Mouse (Mus musculus) NIH3T3 (cell line): ENCODE data around the gene Oip5.
A peak's percentile ranks its signal among the peaks of the same experiment; 100 is the strongest.
"Not testable (repeated sequence)": the region's sequence is repeated elsewhere in the genome, so short reads cannot be mapped to it uniquely, and the experiment has no call there.

Source experiments
- DNase-seq: peaks from one replicate; pipeline ENCODE4 v3.0.0-alpha.2; 2012; ENCODE audit warnings: low read depth

Gene Oip5

GRCm38 (mm10) chr2:119618199-119618982 is at the start of gene Oip5, which contains the start of gene Nusap1:
Gene Oip5, minus strand, starts transcription at chr2:119618469.
Gene Nusap1, plus strand, starts transcription at chr2:119618298.
- DNase-seq = peak; percentile 97

GRCm38 (mm10) chr2:119665744-119666143 is 47.5 kb upstream of the Oip5 start:
- DNase-seq = not testable (repeated sequence)

- DNase-seq = peak; percentile 91
Measured at GRCm38 (mm10) chr2:119662220-119663182, 44.2 kb upstream of the Oip5 start, which contains the start of gene Ndufaf1. Gene Ndufaf1, minus strand, starts transcription at chr2:119662827.

GRCm38 (mm10) chr2:119644254-119644653 is 26.0 kb upstream of the Oip5 start:
- DNase-seq = no peak

- no peak for DNase-seq
Measured at GRCm38 (mm10) chr2:119641214-119641912, 23.1 kb upstream of the Oip5 start.

GRCm38 (mm10) chr2:119636781-119637180 is 18.5 kb upstream of the Oip5 start:
- DNase-seq = peak; percentile 18

GRCm38 (mm10) chr2:119621302-119621701 is 3.0 kb upstream of the Oip5 start:
- no peak for DNase-seq

GRCm38 (mm10) chr2:119619002-119619401 is 733 bp upstream of the Oip5 start:
- not testable (repeated sequence) for DNase-seq

GRCm38 (mm10) chr2:119617841-119618198 is 449 bp downstream of the Oip5 start:
- no peak for DNase-seq

GRCm38 (mm10) chr2:119607023-119607422 is 11.2 kb downstream of the Oip5 start:
- DNase-seq = no peak

GRCm38 (mm10) chr2:119605361-119605973 is 12.8 kb downstream of the Oip5 start:
- no peak for DNase-seq

- no peak for DNase-seq
Measured at GRCm38 (mm10) chr2:119603909-119604308, 14.4 kb downstream of the Oip5 start.

- no peak for DNase-seq
Measured at GRCm38 (mm10) chr2:119602488-119602887, 15.8 kb downstream of the Oip5 start.

GRCm38 (mm10) chr2:119601575-119601974 is 16.7 kb downstream of the Oip5 start:
- not testable (repeated sequence) for DNase-seq

GRCm38 (mm10) chr2:119601027-119601426 is 17.2 kb downstream of the Oip5 start:
- DNase-seq = no peak

GRCm38 (mm10) chr2:119596781-119597330 is 21.4 kb downstream of the Oip5 start:
- no peak for DNase-seq

GRCm38 (mm10) chr2:119595308-119595707 is 23.0 kb downstream of the Oip5 start:
- no peak for DNase-seq

GRCm38 (mm10) chr2:119594113-119594981 is 23.9 kb downstream of the Oip5 start:
- peak; percentile 99 for DNase-seq

GRCm38 (mm10) chr2:119593765-119594112 is 24.5 kb downstream of the Oip5 start:
- DNase-seq = no peak

GRCm38 (mm10) chr2:119591247-119591646 is 27.0 kb downstream of the Oip5 start:
- DNase-seq = peak; percentile 53
